Mouse (Mus musculus): ENCODE measurements around the gene Samd4.

DNA sequence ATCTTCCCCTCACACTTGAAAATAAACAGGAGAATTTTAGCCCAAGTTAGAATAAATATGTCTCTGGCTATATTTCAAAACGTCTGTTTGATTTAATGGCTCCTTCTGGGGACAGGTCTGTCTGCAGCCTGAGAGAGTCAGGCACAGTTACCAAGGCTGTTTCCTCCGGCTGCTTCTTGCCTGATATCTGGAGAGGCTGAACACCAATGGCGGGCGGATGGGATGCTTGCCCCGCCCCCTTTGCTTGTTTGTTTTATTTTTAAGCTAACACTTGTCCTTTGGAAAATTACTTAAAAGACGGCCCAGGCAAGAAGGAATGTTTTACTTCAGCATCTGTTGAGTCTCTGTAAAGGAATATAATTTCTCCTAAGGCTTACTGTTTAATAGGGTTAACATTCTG is 50.1 kb downstream of the Samd4 start:
- TF ChIP-seq CTCF (IDR thresholded peaks at IDR 0.05; ENCODE audit: low read depth, low read length) (no peak), GATA1 (IDR thresholded peaks at IDR 0.05; ENCODE audit: borderline replicate concordance, low read length) (no peak), TAL1 (conservative IDR thresholded peaks at IDR 0.05; ENCODE audit: low read depth, low read length) (no peak), POLR2AphosphoS5 (IDR thresholded peaks at IDR 0.05; ENCODE audit: insufficient replicate concordance, low read depth, low read length) (no peak), GATA2 (IDR thresholded peaks at IDR 0.05; ENCODE audit: borderline replicate concordance, low read depth, low read length) (no peak)

All from G1E (cell line).